Mouse (Mus musculus) large intestine, adult 2 months (tissue): Measurements from ENCODE around the gene Pacs1. TPM values are rescaled to one million over a fixed set of nuclear protein-coding genes. Genes with fewer than 3 reads are reported as not detected.
A peak's percentile ranks its signal among the peaks of the same experiment; 100 is the strongest.
"Not testable (repeated sequence)": the region's sequence is repeated elsewhere in the genome, so short reads cannot be mapped to it uniquely, and the experiment has no call there.

Source experiments
- DNase-seq: peaks from one replicate; pipeline ENCODE4 v3.0.0-alpha.2; 2012; ENCODE audit warnings: low read depth, low spot score
- WGBS: fragments of 180-500 bp; shearing (Covaris S2); methylation state at CpG from one replicate; pipeline ENCODE4 v1.1.7; 2018; 5-methylcytosine and 5-hydroxymethylcytosine counted together
- polyA plus RNA-seq: library from polyadenylated mRNA; depleted of rRNA; stranded (reverse); fragments of >200 nt; gene quantifications from 2 replicates; pipeline ENCODE4 v1.2.3, GENCODE M21; 2012

Pacs1 gene
- polyA plus RNA-seq, 1 experiment = 7.3 TPM

DNA sequence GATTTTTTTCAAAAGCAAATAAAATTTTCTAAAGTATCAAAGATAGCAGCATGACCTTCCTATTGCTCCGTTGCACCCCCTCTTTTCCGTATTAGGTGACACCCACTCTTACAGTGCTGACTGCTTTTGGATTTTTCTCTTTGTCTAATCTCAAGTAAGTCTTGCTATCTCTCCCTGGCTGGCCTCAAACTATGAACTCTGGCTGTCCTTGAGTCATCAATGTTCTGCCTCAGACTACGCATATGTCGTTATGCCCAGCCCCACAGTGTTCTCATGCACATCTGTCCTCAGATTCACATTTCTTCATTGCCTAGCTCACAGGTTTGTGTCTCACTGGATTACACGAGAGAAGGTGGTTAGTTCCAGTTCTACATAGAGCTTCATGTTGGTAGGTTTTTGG lies 3.5 kb downstream of the Pacs1 start:
- 81% methylated on average over 5 of the region's 5 CpGs for WGBS
- no peak for DNase-seq

DNA sequence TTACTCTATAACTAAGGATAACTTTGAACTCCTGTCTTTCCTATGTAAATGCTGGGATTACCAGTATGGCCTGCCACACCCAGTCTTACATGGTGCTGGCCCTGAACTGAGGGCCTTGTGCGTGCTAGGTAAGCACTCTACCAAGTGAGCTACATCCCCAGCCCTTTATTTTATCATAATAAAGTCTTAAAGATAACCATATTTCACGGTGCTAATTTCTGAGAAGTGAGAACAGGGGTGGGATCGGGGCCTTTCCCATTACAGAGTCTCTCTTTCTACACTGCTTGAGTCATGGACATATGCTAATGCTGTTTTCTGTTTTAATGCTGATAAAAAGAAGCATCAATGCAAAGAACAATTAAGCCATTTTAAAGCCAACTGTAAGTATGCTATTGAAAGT lies 4.0 kb downstream of the Pacs1 start:
- WGBS = 81% methylated on average over 3 of the region's 3 CpGs
- no peak for DNase-seq

DNA sequence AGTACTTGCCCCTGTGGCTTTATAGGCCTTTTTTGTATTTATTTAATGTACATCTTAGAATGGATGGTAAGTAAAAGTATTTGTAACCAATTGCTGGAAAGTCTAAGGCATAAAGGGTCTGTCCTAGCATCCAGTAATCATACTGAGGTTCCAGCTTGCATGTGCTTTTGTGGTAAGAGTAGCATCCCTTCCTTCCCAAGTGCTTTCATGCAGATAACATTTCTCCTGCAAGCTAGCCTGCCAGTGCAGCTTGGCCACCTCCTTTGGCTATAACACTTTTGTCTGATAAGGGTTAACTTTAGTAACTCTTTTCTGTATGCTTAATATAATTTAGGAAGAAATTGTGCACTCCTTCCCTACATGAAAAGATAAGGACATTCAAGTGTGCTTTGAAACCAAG lies 4.9 kb downstream of the Pacs1 start:
- DNase-seq = no peak

DNA sequence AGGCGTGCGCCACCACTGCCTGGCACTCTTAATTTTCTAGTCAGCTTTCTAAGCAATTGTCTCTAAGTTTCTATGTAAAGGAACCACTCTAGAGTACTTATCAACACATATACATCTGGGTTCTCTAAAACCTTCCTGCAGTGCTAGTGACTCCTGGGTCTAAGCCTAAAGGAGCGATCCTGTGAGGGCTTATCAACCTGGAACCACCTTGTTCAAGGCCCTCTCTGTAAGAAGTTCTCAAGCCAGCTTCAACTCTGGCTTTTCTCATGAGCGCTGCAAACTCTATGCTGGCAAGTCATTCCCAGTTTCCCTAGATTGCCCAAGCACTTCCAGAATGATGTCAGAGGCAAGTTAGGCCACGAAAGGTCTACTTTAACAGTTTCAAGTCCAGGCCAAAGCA lies 5.9 kb downstream of the Pacs1 start:
- 95% methylated on average over 5 of the region's 5 CpGs for WGBS
- DNase-seq = no peak

DNA sequence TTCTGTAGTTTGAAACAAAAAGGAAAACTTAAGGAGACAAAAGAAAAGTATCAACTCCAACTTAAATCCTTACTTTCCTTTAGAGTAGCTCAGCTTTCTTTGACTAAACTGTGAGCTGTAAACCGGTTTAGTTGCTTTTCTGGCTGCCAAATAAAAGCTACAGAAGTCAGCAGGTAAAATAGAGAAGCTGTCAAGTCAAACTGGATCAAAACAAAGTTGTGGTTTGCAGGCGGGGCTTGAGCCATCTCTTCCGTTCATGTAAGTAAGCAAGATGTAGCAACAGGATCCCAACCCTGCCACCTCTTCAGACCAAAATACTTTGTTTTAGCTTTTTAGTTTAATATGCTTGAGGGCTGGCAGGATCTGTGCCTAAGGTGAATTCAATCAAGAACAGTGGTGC lies 15.8 kb downstream of the Pacs1 start:
- DNase-seq = no peak

DNA sequence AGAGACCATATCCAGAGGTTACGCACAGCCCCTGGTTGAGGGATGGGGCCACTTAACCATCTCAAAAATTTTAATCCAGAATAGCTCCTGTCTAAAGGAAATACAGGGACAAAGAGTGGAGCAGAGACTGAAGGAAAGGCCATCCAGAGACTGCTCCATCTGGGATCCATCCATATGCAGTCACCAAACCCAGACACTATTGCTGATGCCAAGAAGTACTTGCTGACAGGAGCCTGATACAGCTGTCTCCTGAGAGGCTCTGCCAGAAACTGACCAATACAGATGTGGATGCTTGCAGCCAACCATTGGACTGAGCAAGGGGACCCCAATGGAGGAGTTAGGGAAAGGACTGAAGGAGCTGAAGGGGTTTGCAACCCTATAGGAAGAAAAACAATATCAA lies 35.9 kb downstream of the Pacs1 start:
- DNase-seq = not testable (repeated sequence)
- WGBS = 96% methylated on average over 1 of the region's 1 CpGs

More for the DNA sequence above, 15.8 kb downstream of the Pacs1 start:
- WGBS = 20% methylated on average over 3 of the region's 3 CpGs

DNA sequence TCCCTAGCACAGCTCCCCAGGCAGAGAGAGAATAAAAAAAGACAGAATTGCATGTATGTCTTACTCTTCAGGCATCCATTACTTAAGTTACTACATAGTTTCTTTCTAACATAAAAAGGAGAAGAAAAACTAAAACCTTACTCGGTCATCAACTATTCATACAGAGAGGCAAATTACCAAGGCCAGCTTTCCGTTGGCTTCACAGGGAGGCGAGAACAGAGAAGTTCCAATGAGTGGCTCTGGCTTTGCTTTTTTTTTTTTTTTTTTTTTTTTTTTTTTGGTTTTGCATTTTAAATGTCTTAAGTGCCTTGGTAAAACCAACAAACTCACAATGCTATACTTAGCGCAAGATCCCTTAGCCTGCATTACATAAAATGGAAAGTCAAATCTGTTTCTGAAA lies 40.2 kb downstream of the Pacs1 start:
- 86% methylated on average over 4 of the region's 4 CpGs for WGBS

DNA sequence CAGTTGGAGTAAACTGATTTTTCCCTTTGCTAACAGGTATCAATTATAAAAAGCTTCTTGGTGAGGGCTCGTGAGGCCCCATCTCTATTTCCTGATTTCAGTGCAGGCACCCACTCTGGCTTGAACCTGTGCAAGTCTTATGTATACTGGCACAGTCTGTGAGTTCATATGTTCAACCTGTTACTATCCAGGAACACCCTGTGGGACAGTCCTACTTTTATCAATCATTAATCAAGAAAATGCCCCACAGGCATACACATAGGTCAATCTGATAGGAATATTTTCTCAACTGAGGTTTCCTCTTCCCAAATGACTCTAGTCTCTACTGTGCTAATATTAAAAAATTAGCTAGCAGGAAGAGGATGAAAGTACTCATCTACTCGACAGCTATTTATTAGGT lies 42.8 kb downstream of the Pacs1 start:
- no peak for DNase-seq
- 48% methylated on average over 2 of the region's 2 CpGs for WGBS

More for the DNA sequence above, 40.2 kb downstream of the Pacs1 start:
- no peak for DNase-seq

DNA sequence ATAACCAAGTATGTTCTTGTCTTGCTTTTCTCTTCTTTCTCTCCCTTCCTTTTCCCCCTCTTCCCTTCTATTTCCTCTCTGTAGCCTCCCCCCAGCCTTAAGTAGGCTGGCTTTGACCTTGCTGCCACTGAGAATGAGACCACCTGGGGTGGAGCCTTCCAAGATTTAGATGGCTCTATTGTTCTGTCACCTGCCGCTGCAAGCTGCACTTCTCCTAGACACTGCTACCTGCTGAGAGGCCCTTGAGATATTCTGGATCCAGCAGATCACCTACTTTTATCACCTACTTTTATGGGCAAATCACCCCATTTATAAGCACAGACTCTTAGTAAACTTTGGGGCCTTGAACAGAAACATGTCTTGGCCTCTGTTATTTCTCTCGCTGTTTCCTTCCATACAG lies 48.3 kb downstream of the Pacs1 start:
- DNase-seq = no peak
- 73% methylated on average over 2 of the region's 2 CpGs for WGBS

DNA sequence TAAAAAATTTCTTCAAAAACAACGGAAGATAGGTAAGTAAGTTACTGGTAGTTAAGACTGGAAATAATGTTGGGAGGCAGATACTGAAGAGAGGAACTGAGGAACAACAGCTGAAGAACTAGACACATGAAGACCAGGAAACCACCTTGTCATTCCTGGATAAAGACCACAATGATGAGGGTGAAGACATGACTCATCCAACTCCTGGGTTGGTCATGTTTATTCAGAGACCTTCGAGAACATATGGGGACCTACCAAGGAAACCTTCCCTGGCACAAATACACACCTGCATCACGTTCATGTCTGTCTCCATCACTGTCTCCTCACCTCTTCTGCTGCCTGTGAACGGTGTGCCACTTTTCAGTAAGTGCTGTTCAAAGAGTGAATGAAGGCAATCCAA lies 48.8 kb downstream of the Pacs1 start:
- WGBS = 62% methylated on average over 4 of the region's 4 CpGs
- DNase-seq = no peak

DNA sequence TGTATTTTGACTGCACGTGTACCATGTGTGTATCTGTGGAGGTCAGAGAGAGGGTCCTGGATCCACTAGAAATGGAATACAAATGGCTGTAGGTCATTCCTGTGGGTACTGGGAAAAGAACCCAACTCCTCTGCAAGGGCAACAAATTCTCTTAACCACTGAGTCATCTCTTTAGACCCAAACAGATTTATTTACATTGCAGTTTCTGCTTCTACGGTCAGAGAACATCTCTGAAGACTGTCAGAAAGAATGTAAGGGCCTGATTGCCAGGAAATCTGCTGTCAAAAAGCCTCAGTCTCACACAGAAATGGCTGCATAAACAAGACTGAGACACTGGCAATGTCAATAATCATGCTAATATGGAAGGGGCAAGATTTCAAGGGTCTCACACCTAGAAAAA lies 51.0 kb downstream of the Pacs1 start:
- WGBS = 69% methylated on average over 2 of the region's 2 CpGs
- no peak for DNase-seq

DNA sequence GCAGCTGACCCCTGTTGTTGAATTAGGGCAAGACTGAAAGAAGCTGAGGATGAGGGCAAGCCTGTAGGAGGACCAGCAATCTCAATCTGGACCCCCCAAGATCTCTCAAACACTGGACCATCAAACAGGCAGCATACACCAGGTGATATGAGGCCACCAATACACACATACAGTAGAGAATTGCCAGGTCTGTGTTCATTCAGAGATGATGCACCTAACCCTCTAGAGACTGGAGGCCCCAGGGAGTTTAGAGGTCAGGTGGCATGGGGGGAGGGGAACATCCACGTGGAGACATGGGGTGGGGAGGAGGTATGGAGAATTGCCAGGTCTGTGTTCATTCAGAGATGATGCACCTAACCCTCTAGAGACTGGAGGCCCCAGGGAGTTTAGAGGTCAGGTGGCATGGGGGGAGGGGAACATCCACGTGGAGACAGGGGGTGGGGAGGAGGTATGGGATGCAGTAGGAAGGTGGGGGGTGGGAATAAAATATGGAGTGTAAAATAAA lies 51.6 kb downstream of the Pacs1 start:
- 21% methylated on average over 2 of the region's 2 CpGs for whole genome bisulfite sequencing
- DNase-seq = not testable (repeated sequence)

DNA sequence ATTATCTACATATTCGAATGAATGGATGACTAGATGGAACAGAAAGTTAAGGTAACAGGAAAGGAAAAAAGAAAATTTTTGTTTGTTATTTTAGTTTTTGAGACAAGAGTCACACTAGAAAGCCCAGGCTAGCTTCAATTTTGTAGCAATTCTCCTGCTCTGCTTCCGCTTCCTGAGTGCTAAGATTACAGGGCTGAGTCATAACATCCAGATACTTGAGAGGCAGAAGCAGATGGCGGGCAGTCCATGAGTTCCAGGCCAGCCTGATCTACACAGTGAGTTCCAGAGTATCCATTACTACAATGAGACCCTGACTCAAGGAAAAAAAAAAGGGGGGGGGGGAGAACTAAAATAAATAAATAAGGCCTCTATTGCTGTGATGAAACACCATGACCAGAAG lies 52.5 kb downstream of the Pacs1 start:
- no peak for DNase-seq
- WGBS = 86% methylated on average over 3 of the region's 3 CpGs

DNA sequence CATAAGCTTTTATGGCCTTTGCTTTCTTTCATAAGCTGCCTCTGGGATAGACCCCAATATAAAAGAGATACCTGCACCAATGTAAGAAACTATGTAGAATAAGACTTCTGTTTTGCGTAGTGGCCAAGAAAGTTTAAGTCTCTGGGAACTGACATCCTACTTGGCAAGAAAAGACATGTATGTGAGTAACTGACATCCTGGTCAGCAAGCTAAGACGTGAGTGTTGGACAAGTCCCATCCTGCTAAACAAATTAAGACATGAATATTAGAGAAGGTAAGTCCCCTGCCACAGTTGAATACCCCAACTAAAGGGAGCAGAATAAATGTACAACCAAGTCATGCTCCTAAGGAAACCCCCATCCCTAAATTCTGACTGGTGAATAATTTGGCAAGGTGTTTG lies 71.2 kb downstream of the Pacs1 start:
- WGBS = 82% methylated on average over 2 of the region's 2 CpGs

DNA sequence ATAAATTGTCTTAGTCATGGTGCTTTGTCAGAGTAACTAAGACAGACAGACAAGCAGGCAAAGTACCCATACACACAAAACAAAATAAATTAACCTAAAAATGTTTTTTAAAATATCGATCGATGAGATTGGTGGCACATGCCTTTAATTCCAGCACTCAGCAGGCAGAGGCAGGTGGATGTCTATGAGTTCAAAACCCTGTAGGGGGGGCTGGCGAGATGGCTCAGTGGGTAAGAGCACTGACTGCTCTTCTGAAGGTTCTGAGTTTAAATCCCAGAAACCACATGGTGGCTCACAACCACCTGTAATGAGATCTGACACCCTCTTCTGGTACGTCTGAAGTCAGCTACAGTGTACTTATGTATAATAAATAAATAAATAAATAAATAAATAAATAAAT lies 72.3 kb downstream of the Pacs1 start:
- WGBS = 92% methylated on average over 4 of the region's 4 CpGs
- DNase-seq = not testable (repeated sequence)

More for the DNA sequence above, 71.2 kb downstream of the Pacs1 start:
- DNase-seq = no peak

DNA sequence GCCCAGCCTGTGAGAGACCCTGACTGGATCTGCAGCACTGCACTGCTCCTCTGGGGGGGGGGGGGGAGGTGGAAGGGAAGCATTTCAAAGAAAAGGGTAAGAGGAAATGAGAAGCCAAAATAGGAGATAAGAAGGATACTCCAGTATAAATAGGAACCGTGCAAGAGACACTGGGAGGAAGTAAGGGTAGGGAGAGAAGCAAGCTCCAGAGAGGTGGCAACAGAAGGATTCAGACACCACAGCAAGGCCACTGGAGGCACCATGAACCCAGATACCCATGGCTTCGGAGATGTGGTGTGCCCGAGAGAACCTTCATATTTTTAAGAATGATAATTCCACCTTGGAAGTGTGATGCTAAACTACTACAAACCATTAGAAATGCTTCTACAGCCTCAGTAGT lies 74.4 kb downstream of the Pacs1 start:
- no peak for DNase-seq
- WGBS = 70% methylated on average over 3 of the region's 3 CpGs

DNA sequence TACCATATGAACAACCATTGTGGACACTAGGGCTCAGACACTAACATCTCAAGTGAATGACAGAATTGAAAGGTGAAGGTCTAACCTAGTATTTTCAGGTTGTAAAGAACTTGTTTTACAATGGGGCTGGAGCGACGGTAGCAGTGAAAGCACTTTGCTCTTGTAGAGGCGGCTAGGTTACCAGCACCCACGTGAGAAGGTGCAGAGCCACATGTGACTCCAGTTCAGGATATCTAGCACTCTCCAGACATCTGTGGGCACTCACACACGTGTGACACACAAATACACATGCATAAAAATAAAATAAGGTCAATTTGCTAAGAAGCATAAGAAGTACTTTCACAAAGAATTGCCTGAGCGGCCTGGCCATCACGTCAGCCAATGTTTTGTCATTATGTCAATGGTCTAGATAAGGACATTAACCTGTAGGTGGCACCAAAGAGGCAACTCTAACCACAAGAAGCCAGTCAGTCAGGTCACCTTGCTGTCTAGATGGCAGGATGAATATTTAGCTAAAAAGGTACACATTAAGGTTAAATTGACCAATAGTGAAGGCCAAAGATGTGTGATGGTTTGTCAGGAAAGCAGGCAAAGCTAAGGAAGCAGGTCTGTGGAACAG lies 77.4 kb downstream of the Pacs1 start:
- DNase-seq = peak; percentile 54
- WGBS = 38% methylated on average over 7 of the region's 7 CpGs

DNA sequence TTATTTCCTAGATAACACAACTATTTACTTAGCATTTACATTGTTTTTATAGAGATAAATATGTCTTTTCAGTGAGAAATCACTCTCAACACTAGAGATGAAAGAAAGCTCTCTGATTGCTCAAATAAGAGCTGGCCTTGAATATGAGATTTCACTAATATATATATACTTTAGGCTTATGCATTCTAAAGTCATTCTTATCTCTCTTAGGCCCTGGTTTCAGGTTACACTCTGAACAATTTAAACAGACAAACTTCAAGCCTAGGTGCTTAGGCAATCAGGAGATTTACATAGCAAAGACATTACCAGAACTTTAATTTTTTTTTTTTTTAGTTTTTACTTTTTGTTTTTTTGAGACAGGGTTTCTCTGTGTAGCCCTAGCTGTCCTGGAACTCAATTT lies 80.5 kb downstream of the Pacs1 start:
- DNase-seq = no peak

DNA sequence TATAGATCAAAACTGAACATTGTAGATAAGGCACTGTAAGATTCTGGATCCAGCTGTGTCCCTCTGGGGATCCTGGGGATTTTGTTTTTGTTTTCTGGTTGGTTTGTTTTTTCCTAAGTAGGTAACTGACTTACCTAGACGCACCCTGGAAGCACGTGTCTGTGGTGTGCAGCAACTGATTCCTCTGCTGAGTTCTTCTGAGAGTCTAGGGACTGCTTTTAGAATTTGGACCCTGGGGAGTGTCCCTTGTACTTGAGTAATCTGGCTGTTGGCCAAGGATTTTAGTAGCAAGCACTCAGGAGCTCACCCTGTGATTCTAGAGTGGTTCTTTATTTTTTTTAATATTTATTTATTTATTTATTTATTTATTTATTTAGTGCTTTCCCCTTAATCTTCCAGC lies 85.5 kb downstream of the Pacs1 start:
- DNase-seq = no peak
- 45% methylated on average over 2 of the region's 2 CpGs for WGBS

DNA sequence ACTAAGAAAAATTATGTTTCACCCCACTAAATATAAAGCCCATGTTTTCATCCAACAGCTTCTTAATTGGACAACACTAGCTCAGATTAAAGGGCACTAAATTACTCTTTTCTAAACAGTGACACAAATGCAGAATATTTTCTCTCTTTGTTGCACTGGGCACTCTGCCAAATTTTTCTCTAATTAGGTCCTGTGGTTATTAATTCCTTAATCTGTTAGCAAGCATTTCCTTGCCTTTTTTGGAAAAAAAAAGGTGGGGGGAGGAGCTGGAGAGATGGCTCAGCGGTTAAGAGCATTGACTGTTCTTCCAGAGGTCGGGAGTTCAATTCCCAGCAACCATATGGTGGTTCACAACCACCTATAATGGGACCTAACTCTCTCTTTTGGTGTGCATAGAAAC lies 91.0 kb downstream of the Pacs1 start:
- WGBS = 82% methylated on average over 2 of the region's 2 CpGs
- no peak for DNase-seq

DNA sequence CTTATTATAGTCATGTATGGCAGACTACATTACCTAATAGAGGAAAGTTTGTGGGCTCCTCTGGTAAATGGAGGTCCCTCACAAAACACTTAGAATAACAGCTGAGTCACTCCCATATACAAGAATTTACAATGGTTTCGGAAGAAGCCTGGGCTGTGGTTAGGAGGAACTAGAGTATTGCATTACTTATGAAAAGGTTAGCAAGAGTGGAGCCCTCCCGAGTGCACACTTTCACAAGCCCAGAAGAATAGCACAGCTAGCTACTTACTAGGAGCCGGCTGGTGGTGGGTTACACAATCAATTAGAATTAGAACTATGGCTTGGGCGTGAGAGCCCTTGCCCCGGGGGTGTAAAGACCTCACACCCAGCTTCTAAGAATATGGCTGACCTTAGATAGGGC lies 94.3 kb downstream of the Pacs1 start:
- DNase-seq = no peak
- WGBS = 63% methylated on average over 5 of the region's 5 CpGs

DNA sequence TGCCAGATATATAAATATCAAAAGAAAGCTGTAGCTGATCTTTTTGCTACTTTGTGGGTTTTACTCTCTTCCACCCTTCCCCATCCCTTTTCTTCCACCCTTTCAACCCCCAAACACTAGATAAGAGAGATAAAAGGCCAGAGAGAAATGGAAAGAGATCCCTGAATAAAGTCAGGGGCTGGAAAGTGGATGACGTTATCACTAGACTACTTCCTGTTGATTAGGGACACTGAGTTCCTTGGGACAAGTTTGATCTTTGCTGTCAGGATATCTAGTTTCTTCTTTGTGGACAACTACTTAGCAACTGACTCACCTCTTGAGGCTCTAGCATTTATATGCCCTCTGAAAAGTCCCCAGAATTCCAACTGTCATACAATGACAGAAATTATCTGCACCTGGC lies 102.5 kb downstream of the Pacs1 start:
- WGBS = 81% methylated on average over 1 of the region's 1 CpGs
- DNase-seq = no peak
